Mouse (Mus musculus): ENCODE results near the gene Gm20532.

Gm20532 gene

DNA sequence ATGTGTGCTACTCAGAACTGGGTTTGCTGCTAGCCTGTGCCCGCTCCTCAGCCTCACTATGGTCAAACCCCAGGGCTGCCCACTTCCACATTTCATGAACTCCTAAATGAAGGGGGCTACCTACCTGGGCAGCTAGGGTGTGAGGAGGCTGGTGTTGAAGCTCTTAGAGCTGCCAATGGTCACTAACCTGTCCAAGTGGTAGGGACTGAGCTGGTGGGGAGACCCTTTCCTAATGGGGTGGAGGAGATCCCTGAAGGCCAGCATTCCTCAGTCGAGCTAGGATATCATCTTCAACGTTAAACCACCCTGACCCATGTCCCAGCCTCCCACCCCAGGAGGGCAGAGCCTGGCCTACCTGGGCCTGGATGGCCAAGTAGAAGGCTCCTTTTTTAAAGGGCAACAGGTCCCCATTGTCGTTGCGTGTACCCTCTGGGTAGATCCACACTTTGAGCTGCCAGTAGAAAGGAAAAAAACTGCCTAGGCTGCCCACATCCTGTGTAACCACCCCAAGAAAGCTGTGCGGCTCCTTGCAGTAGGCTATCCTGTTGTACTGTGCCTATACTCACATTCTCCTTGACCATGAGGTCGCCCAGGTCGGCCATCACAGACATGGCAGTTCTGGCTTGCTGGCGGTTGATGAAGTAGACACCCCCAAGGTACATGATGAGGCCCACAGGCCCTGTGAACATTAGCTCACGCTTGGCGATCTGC lies 9.4 kb downstream of the Gm20532 start:
- no peak for DNase-seq (ENCODE audit: low spot score in 2 of 2)

- DNase-seq (ENCODE audit: low spot score in 2 of 2): no peak
Measured at GRCm38 (mm10) chr2:26596898-26597297, 10.5 kb downstream of the Gm20532 start.

DNA sequence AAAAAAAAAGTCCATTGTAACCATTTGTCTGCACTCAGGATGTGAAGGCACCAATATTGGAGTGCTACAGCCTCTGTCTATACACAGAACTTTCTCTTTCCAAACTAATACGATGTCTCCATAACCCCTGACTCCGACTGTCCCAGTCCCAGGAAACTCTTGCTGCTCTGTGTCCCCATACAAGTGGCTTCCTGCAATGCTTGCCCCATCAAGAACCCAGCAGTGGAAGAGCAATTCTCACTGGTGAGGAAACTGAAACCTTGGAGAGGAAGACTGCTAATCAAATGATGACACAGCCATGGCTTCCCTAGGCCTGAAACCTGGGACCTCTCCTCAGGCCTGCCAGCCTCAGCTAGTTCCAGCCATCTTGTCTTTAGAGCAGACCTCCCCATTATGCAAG lies 11.4 kb downstream of the Gm20532 start:
- no peak for DNase-seq (ENCODE audit: low spot score in 2 of 2)

DNA sequence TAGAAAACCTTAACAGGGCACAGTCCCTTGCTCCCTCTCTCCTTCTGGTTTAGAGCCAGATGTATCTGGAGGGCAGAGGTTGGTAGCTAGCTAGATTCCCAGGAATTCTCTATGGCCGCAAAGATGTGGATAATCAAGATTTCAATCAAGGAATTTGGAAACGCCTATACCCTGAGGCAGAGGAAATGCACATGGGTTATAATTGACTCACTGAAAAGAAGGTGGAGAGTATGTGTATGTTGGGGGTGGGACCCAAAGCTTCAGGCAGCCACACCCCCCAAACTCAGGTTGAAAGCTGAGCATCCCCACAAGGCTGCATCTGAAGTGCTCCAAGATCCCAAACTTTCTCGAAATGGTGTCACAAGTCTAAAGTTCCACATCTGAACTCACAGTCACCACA lies 12.0 kb downstream of the Gm20532 start:
- no peak for DNase-seq (ENCODE audit: low spot score in 2 of 2)

DNA sequence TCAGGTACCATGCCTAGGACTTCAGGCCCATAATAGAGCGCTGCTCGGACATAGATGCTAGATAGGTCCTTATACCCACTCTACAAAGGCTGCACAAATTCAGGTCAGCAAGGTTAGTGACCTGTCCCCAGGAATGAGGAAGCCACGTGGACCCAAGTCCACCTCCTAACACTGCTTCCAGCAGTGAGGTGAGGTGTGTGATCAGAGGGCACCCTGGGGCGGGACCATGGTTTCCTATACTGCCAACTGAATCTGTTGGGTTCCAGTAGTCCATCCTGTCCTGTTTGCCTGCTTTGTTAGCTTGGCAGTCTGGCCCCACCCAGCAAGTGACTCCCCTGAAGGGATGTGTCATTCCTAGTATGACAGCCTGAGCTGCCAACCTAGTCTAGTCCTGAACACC lies 13.5 kb downstream of the Gm20532 start:
- no peak for DNase-seq (ENCODE audit: low spot score in 2 of 2)

DNA sequence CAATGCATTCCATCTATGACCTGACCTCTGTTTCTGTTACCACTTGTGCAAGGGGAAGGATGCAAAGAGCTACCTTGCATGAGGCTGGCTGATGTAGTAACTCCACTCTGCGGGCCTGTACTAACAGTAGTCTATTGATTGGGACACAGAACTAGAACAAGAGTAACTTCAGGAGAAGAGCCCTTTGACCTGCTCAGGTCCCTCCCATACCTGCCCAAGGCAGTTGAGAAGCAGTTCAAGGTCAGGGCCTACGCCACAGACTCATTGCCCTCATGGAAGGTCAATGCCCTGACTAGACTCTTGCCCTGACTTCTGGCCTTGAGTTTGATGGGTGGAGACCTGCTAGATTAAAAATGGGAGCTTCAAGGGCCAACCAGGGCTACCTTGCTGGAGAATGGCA lies 14.2 kb downstream of the Gm20532 start:
- DNase-seq (ENCODE audit: low spot score in 2 of 2): no peak

GRCm38 (mm10) chr2:26601595-26601994 lies 15.2 kb downstream of the Gm20532 start:
- no peak for DNase-seq (ENCODE audit: low spot score in 2 of 2)

DNA sequence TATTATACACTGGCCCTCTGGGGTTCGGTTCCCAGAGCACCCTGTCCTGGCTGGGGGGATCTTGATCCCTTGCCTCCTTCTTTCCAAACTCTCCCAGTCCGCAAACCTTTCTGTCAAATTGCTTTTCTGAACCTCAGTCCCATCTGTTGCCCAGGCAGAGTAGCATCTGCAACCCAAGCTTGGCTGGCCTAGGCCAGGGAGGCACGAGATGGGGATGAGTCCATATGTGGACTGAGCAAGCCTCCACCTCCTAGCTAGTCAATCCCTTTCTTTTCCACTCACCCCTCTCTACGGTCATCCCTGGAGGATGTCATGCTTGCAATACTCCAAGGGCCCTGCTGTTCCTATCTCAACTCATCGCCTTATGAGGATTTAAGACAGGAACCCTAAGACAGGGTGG lies 16.2 kb downstream of the Gm20532 start:
- DNase-seq (ENCODE audit: low spot score in 2 of 2): no peak

- no peak for DNase-seq (ENCODE audit: low spot score in 2 of 2)
Measured at GRCm38 (mm10) chr2:26603159-26603558, 16.7 kb downstream of the Gm20532 start.

GRCm38 (mm10) chr2:26603720-26604671 lies 17.6 kb downstream of the Gm20532 start, which contains the start of gene Agpat2:
Gene Agpat2, minus strand, starts transcription at chr2:26604417.
- peak in 1 of 2 experiments; percentile 23 for DNase-seq (ENCODE audit: low spot score in 2 of 2)

GRCm38 (mm10) chr2:26605331-26605730 lies 18.9 kb downstream of the Gm20532 start:
- DNase-seq (ENCODE audit: low spot score in 2 of 2): no peak

DNA sequence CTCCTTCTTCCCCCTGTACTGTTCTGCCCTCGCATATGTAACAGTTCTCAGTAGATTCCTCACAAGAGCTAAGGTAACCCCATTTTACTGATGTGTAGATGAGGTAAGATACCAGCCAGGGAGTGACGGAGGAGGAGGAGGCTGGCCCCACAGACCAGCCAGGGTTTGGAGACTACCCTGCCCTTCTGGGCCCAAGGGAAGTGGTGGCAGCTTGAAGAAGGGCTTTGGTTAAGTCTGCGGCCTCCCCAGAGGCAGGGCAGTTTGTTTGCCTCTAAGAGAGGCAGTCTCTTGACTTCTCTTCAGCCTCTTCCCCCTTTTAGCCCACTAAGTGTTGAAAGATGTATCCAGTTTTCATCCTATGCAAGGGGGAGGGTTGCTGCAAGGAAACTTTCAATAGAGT lies 20.1 kb downstream of the Gm20532 start:
- DNase-seq (ENCODE audit: low spot score in 2 of 2): no peak

- no peak for DNase-seq (ENCODE audit: low spot score in 2 of 2)
Measured at GRCm38 (mm10) chr2:26607056-26607910, 20.8 kb downstream of the Gm20532 start.

DNA sequence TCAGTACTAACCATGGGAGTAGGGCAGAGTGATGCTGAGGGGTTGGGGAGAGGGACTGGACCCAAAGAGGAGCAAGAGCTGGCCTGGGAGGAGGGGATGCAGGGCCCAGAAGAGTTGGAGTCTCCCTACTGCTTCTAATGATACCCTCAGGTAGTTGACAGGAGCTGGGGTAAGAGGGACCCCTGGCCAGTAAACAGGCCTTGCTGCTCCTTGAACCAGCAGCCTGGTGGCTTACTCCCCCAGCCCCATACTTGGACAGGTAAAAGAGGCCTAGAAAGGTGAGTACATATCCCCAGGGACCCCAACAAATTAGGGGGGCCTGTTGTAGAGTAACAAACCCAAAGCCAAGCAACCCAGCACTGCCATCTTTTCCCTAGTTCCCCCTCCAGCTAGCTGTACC lies 22.3 kb downstream of the Gm20532 start:
- DNase-seq (ENCODE audit: low spot score in 2 of 2): no peak

DNA sequence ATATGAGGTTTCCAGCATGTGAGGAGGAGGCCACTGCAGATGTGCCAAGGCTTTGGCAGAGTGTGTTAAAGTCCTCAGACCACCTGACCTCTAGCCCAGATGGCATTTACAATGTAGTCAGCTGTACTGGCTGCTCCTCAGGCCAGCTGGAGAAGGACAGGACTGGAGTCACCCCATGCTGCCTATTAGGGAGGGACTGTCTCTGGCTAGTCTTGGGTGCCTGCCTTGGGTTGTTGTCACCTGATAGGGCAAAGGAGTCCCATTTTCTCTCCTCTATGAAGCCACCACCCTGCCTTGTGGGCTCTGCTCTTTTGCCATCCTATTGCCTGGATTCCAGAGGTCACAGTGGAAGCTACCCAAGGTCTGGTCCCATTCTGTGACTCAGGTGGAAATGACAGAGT lies 22.8 kb downstream of the Gm20532 start:
- DNase-seq (ENCODE audit: low spot score in 2 of 2): no peak

- DNase-seq (ENCODE audit: low spot score in 2 of 2): no peak
Measured at GRCm38 (mm10) chr2:26610526-26610925, 24.1 kb downstream of the Gm20532 start.

GRCm38 (mm10) chr2:26611054-26611453 lies 24.6 kb downstream of the Gm20532 start:
- no peak for DNase-seq (ENCODE audit: low spot score in 2 of 2)

- no peak for DNase-seq (ENCODE audit: low spot score in 2 of 2)
Measured at GRCm38 (mm10) chr2:26611896-26612295, 25.5 kb downstream of the Gm20532 start.

- no peak for DNase-seq (ENCODE audit: low spot score in 2 of 2)
Measured at GRCm38 (mm10) chr2:26614903-26615302, 28.5 kb downstream of the Gm20532 start.

DNA sequence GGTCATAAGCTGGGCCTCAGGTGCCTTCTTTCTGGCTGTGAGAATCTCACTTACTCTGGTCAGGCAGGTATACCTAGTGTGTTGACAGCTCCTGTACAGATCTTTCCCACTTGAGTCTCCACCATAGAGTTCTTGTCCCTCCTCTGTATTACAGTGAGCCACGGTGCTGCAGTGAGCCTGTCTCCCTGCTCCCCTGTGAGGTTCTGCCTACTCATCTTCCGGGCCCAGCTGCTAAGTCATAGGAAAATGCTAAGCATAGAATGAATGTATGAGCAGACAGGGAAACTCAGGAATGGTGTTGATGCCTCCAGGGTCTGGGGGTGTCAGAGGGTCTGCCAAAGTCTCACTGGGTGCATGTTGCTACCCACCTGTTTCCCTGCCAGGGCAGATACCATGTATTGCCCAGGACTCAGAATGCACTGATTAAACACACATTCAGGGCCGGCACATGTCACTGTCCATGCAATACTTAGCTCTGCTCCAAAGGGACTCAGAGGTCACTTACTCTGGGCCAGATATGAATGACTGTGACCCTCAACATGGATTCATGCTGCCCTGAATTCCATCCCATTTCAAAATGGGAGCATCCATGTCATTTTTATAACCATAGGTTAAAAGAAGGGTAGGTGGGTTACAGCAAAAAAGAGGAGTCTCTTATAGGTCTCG lies 29.2 kb downstream of the Gm20532 start:
- DNase-seq (ENCODE audit: low spot score in 2 of 2): peak; percentile 29 to 43

DNA sequence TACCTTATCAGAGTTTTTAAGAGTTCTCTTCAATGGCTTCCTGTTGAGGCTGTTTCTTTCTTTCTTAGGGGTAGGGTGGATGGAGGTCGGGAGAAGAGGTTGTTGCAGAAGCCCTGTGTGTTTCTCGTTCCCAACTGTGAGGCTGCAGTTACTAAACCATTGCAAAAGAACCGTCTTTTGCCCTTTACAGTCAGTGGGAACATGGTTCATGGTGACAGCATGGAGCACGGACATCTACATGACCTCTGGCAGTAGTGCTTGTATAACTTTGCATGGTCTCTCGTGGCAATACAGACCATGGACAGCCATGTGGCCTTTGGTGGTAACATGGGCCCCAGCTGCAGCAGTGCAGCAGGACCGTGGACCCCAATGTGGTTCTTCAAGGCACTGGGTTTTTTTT lies 30.9 kb downstream of the Gm20532 start:
- no peak for DNase-seq (ENCODE audit: low spot score in 2 of 2)

All from right cerebral cortex, adult 2 months (tissue).